In the genomic region with DNA sequence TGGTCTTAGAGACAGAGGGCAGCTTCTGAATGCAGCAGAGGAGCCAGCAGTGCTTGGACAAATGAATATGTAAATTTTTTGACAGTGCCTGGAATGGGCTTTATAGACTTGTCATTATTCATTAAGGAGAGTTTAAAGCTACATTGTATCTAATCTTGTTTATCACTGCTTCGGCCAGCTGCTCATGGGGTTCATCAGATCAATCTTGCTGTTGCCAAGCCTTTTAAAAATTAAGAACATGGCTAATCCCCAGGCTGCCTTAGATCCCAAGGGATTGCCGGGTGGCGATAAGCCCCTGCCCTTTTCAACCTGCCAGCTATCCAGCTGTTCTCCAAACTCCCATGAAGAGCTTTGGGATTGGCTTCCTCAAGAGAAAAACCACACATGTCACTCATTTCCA, we compare ENCODE assay signal across 28 mouse cellular contexts.
DNase-seq lines count a peak whose midpoint lies in the region; ATAC-seq lines count a peak whose summit lies in the region.
"Had no signal": no experiment of that assay in that cellular context is flagged by ENCODE, and none has a peak within 500 bp of the region (broad histone marks: within the 10 kb centered on the region; RNA-seq: fewer than 3 reads in every experiment).

No protein-coding gene starts in this region.

- ATAC-seq in midbrain, embryonic 12.5 days (ENCODE audit: low FRiP score, low read depth), result peak; percentile 69
- 0 out of 2 replicates have a peak, but pooled peaks have one; percentile 33 for ATAC-seq in midbrain, embryonic 15.5 days (replicated peaks)
- ATAC-seq: forebrain, embryonic 15.5 days; intestine, embryonic 16.5 days had no signal

- no peak overlapping the region for H3K4me2 ChIP-seq in midbrain, embryonic 12.5 days (replicated peaks)
- H3K4me2 ChIP-seq in midbrain, embryonic 15.5 days, result no peak overlapping the region
- H3K4me2 ChIP-seq: embryonic facial prominence, embryonic 12.5 days; forebrain, embryonic 15.5 days; heart, embryonic 15.5 days; liver, embryonic 15.5 days; lung, embryonic 14.5 days; neural tube, embryonic 13.5 days had no signal

- WGBS in midbrain, embryonic 12.5 days, result 20% methylated on average over 3 of the region's 3 CpGs
- WGBS in midbrain, embryonic 15.5 days, result 24% methylated on average over 3 of the region's 3 CpGs

- H3K27ac ChIP-seq in midbrain, embryonic 12.5 days (replicated peaks), result no peak overlapping the region
- H3K27ac ChIP-seq in midbrain, embryonic 15.5 days, result no peak overlapping the region
- H3K27ac ChIP-seq: embryonic facial prominence, embryonic 12.5 days; forebrain, embryonic 10.5 days; forebrain, embryonic 15.5 days; heart, embryonic 15.5 days; liver, embryonic 15.5 days; neural tube, embryonic 13.5 days; stomach, postnatal 0 days had no signal

- peaks cover 37% of the 10 kb centered on the region for H3K36me3 ChIP-seq in midbrain, embryonic 12.5 days
- H3K36me3 ChIP-seq in midbrain, embryonic 15.5 days (replicated peaks), result peaks cover 38% of the 10 kb centered on the region
- H3K36me3 ChIP-seq: liver, embryonic 15.5 days had no signal

- no peaks in the 10 kb centered on the region for H3K9me3 ChIP-seq in midbrain, embryonic 12.5 days
- H3K9me3 ChIP-seq in midbrain, embryonic 15.5 days, result no peaks in the 10 kb centered on the region
- H3K9me3 ChIP-seq: embryonic facial prominence, embryonic 12.5 days; forebrain, embryonic 10.5 days; forebrain, embryonic 15.5 days; heart, embryonic 15.5 days; liver, embryonic 15.5 days; neural tube, embryonic 13.5 days had no signal

- H3K27me3 ChIP-seq in midbrain, embryonic 12.5 days, result peaks cover 32% of the 10 kb centered on the region
- no peaks in the 10 kb centered on the region for H3K27me3 ChIP-seq in midbrain, embryonic 15.5 days (replicated peaks)
- H3K27me3 ChIP-seq: embryonic facial prominence, embryonic 12.5 days; forebrain, embryonic 15.5 days; heart, embryonic 15.5 days; liver, embryonic 15.5 days; neural tube, embryonic 13.5 days had no signal

- peaks cover 5% of the 10 kb centered on the region; the same call in 1 of the 2 replicates for H3K4me1 ChIP-seq in midbrain, embryonic 12.5 days
- peaks cover 4% of the 10 kb centered on the region for H3K4me1 ChIP-seq in midbrain, embryonic 15.5 days
- H3K4me1 ChIP-seq: embryonic facial prominence, embryonic 12.5 days; forebrain, embryonic 15.5 days; heart, embryonic 15.5 days; liver, embryonic 15.5 days; neural tube, embryonic 13.5 days had no signal

- H3K9ac ChIP-seq in midbrain, embryonic 12.5 days (replicated peaks), result no peak overlapping the region
- H3K9ac ChIP-seq in midbrain, embryonic 15.5 days, result no peak overlapping the region
- H3K9ac ChIP-seq: embryonic facial prominence, embryonic 12.5 days; forebrain, embryonic 15.5 days; heart, embryonic 15.5 days; liver, embryonic 15.5 days; lung, embryonic 14.5 days; neural tube, embryonic 13.5 days had no signal

- H3K4me3 ChIP-seq in midbrain, embryonic 12.5 days, result no peak overlapping the region
- H3K4me3 ChIP-seq in midbrain, embryonic 15.5 days, result no peak overlapping the region
- H3K4me3 ChIP-seq: embryonic facial prominence, embryonic 12.5 days; forebrain, embryonic 10.5 days; forebrain, embryonic 15.5 days; heart, embryonic 15.5 days; liver, embryonic 15.5 days; neural tube, embryonic 13.5 days had no signal

- peak; percentile 30 for DNase-seq in kidney, postnatal 10 days
- DNase-seq in kidney, postnatal 36 days, result no peak
- DNase-seq in retina, postnatal 7 days (ENCODE audit: low read depth, low spot score), result peak; percentile 51
- no peak for DNase-seq in cerebellum, adult 11 months
- DNase-seq in lung, postnatal 36 days, result no peak
- DNase-seq: adrenal gland, postnatal 25 days; B cell, adult 2 months; cerebellum, adult 2 months; cerebellum, postnatal 14 days; gastrocnemius, postnatal 10 days; kidney, adult 9 months; kidney, postnatal 25 days; layer of hippocampus, postnatal 36 days; lung, embryonic 14.5 days; lung, postnatal 14 days; right cerebral cortex, postnatal 4 days; thymus, adult 18-20 months; thymus, postnatal 25 days had no signal

Comparison
In these comparisons a context has a peak if more than half of its experiments do, and no peak if none do; other contexts are left out.
1. DNase-seq: peak in kidney, postnatal 10 days (single experiment) and retina, postnatal 7 days (single experiment); none in kidney, postnatal 36 days (0 of 2), cerebellum, adult 11 months (single experiment) and lung, postnatal 36 days (single experiment).